Mouse (Mus musculus) c-Kit-positive CD71-positive TER-119-positive erythroid progenitor cells, embryonic 14.5 days (primary cell): Measurements from ENCODE around the gene Kctd20.
A peak's percentile ranks its signal among the peaks of the same experiment; 100 is the strongest.

ENCODE experiments used
- DNase-seq: peaks from one replicate; pipeline ENCODE4 v3.0.0-alpha.2; 2013; ENCODE audit warnings: low spot score

Gene Kctd20

DNA sequence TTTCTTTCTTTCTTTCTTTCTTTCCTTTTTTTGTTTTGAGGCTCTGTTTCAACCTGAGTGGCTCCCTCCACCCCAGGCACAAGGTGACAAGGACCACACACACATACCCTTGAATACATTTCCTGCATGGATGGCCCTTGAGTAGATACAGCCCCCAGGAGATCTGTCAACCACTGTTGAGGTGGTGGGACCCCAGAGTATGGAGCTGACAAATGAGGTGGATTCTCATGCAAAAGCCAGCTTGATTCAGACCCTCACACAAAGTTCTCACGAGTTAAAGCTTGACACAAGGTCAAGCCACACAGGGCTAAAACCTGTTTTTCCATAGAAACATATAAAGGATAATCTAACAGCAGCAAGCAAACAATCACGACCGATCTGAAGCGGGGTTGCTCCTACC lies 19.5 kb upstream of the Kctd20 start:
- no peak for DNase-seq

- no peak for DNase-seq
Measured at GRCm38 (mm10) chr17:28934120-28934916, 17.4 kb upstream of the Kctd20 start.

DNA sequence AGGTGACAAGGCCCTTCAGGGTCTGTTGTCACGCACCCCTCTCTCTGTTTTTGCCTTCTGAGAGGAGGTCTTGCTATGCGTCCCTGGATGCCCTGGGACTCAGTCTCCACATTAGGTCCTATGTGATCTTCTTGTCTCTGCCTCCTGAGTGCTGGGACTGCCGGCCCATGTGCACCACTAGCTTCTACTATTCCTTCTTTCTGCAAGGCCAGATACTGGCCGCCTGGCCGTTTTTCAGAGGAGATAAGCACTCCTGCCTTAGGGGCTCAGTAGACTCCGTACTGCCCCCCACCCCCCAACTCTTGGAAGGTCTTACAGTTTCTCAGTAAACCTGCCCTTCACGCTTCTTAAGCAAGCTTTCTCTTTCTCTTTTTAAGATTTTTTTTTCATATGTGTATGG lies 15.6 kb upstream of the Kctd20 start:
- no peak for DNase-seq

GRCm38 (mm10) chr17:28936622-28937345 lies 15.0 kb upstream of the Kctd20 start:
- peak; percentile 50 for DNase-seq

DNA sequence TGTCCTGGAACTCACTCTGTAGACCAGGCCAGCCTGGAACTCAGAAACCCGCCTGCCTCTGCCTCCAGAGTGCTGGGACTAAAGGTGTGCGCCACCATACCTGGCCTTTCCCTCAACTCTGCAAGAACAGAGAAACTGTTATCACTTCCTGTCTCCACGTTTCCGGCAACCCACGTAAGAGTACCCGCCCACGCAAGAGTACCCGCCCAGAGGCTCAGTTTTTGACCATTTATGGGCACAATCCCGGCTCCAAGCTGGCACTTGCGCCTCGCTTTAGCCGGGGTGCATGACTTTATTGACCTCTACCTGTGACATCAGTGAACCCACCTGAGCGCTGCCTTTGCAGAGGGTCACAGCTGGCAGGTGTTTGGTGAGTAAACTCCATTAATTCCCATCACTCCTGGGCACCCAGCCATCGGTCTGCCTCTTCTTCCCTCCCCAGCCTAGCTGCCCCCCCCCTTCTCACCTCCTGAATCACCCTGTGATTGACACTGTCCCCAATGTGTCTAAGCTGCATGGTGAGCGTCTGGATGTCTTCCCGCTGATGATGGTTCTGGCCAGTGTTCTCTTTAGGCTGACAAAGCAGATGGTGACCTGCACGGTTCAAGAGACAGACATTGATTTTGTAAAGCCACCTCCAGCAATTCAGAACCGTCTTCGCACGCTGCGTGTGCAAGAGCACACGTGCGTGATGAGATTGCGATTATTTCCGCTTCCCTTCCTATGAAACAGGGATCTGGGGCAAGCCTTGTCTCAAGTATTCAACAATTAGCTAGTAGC lies 10.8 kb upstream of the Kctd20 start:
- DNase-seq, result no peak

- peak; percentile 68 for DNase-seq
Measured at GRCm38 (mm10) chr17:28942101-28942500, 9.6 kb upstream of the Kctd20 start.

GRCm38 (mm10) chr17:28943740-28944139 lies 8.0 kb upstream of the Kctd20 start, which contains the start of gene Pxt1:
Gene Pxt1, minus strand, starts transcription at chr17:28943840.
- no peak for DNase-seq

- no peak for DNase-seq
Measured at GRCm38 (mm10) chr17:28944481-28944880, 7.3 kb upstream of the Kctd20 start.

DNA sequence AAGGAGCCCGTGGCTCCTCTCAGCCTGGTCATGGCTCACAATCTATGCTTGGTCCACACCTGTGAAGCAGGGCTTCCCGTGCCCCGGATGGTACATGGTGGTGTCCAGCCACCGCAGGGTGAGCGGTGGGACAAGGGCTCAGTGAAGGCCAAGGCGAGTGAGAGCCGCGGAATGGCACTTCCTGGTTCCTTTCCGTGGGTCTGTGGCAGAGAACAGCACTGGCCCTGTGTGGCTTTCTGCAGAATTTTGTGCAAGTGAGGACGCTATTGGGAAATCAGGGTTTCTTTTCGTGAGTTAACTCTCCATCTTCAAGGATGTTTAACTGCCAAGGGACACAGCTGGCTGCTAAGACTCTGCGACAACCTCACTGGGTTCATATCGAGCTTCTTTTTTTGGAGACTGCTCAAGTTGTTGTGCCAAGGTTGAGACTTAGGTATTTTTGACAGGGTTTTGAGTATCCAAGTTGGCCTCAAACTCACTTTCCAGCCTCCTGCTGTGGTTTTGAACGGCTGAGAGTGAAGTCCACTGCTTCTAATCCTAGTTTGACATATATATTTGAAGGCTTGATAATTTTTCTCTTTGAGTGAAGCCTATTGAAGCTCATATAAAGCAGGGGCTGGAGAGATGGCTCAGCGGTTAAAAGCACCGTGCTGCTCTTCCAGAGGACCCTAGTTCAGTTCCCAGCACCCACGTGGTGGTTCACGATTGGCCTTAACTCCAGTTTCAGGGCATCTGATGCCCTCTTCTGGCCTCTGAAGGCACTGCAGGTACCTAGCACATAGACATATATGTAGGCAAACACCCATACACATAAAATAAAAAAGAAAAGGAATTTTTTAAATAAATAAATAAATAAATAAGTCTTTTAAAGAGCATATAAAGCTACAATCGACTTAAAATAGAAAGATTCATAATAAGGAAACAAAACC lies 4.5 kb upstream of the Kctd20 start:
- DNase-seq, result no peak

- no peak for DNase-seq
Measured at GRCm38 (mm10) chr17:28948661-28949060, 3.1 kb upstream of the Kctd20 start.

- DNase-seq, result no peak
Measured at GRCm38 (mm10) chr17:28950751-28951150, 999 bp upstream of the Kctd20 start.

GRCm38 (mm10) chr17:28953251-28953650 lies 1.5 kb downstream of the Kctd20 start:
- peak; percentile 29 for DNase-seq

- DNase-seq, result no peak
Measured at GRCm38 (mm10) chr17:28954416-28954815, 2.7 kb downstream of the Kctd20 start.

GRCm38 (mm10) chr17:28960597-28960996 lies 8.8 kb downstream of the Kctd20 start:
- DNase-seq, result no peak

- DNase-seq, result no peak
Measured at GRCm38 (mm10) chr17:28961596-28961995, 9.8 kb downstream of the Kctd20 start.

GRCm38 (mm10) chr17:28967021-28967610 lies 15.4 kb downstream of the Kctd20 start:
- DNase-seq, result no peak

DNA sequence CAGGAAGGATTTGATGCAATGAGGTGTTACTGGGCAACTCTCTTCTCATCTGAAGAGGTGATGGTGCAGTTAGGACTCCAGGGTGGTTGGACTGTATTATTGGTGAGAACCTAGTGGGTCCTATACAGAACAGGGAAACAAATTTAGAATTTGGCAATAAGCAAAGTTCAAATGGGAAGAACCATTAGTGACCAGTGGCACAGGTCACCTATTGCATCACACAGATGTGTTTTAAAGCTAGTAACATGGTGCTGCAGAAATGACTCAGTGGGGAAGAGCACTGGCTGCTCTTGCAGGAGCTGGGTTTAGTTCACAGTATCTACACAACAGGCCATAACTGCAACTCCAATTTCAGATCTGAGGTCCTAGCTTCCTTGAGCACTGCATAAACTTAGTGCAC lies 18.4 kb downstream of the Kctd20 start:
- no peak for DNase-seq

DNA sequence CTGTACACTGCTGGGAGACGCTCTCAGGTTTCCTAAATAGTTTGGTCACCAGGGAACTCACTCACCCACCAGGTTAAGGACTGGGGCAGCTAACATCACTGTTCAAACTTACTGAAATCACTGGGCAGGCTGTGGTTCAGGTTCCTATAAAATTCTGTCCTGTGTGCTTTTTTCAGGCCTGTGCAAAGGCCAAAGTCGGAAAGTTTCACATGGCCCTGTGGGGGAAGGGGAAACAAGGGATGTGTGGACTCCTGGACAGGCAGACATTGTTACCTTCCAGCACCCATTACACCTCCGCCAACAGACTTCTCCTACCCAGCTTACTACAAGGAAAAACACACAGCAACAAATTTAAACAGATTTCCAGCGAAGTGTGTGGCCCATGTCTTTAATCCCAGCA lies 27.3 kb downstream of the Kctd20 start:
- no peak for DNase-seq

GRCm38 (mm10) chr17:28981081-28981480 lies 29.3 kb downstream of the Kctd20 start:
- DNase-seq, result no peak

GRCm38 (mm10) chr17:28982591-28982990 lies 30.8 kb downstream of the Kctd20 start:
- no peak for DNase-seq
